Mouse (Mus musculus) hindbrain, embryonic 10.5 days (tissue): Measurements from ENCODE around the gene Pdzrn4. TPM values are rescaled to one million over a fixed set of nuclear protein-coding genes. Genes with fewer than 3 reads are reported as not detected.

Experiments used
- DNase-seq: peaks from one replicate; pipeline ENCODE4 v3.0.0-alpha.2; 2017; ENCODE audit warnings: low spot score
- H3K27ac ChIP-seq: fragments of 300-500 bp; sonication (generic); 2 replicates; pipeline ENCODE4 v1.5.1; 2016; ENCODE audit warnings: mild to moderate bottlenecking, moderate library complexity
- H3K27me3 ChIP-seq: fragments of 300-500 bp; sonication (generic); 2 replicates; pipeline ENCODE4 v1.6.1; 2016; ENCODE audit warnings: mild to moderate bottlenecking; ENCODE audit not compliant: poor library complexity, insufficient read depth, severe bottlenecking
- H3K36me3 ChIP-seq: fragments of 300-500 bp; sonication (generic); 2 replicates; pipeline ENCODE4 v1.6.1; 2016; ENCODE audit warnings: mild to moderate bottlenecking, moderate library complexity
- H3K4me1 ChIP-seq: fragments of 300-500 bp; sonication (generic); replicated peaks from 2 replicates; pipeline ENCODE4 v1.6.1; 2016; ENCODE audit warnings: mild to moderate bottlenecking
- H3K4me3 ChIP-seq: fragments of 300-500 bp; sonication (generic); 2 replicates; pipeline ENCODE4 v1.5.1; 2016; ENCODE audit warnings: mild to moderate bottlenecking, moderate library complexity
- H3K9me3 ChIP-seq: fragments of 300-500 bp; sonication (generic); 2 replicates; pipeline ENCODE4 v1.6.1; 2016; ENCODE audit warnings: mild to moderate bottlenecking, moderate library complexity
- whole genome bisulfite sequencing: fragments of 180-500 bp; shearing (Covaris S2); methylation state at CpG from one replicate; pipeline ENCODE4 v1.1.7; 2016; 5-methylcytosine and 5-hydroxymethylcytosine counted together
- polyA plus RNA-seq: library from polyadenylated mRNA; unstranded; fragments of >200 nt; fragmentation: Nextera tagmentation; extraction: Ambion mirVana; gene quantifications from 2 replicates; pipeline ENCODE4 v1.2.1, GENCODE M21; 2016

Pdzrn4 gene
- polyA plus RNA-seq, 1 experiment from 2014 or later = 14.0 TPM

DNA sequence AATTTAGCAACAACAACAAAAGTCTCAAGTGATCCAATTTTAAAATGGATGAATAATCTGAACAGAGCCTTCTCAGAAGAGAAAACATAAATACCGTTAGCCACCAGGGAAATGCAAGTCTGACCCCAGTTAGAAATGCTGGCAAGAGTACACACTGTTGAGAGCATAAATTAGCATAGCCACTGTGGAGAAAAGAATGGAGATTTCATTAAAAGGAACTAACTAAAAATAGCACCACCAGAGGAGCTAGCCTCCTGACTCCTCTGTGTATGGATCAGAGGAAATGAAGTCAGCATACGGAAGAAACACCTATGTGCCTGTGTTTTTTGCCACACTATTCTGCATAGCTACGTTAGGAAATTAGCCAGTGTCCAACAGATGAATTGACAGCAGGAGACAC is 409.3 kb downstream of the Pdzrn4 start:
- H3K36me3 ChIP-seq = no peaks in the 10 kb centered on the region
- peaks cover 23% of the 10 kb centered on the region for H3K4me1 ChIP-seq
- no peak for DNase-seq
- no peak overlapping the region for H3K4me3 ChIP-seq
- H3K27ac ChIP-seq = no peak overlapping the region
- no peaks in the 10 kb centered on the region for H3K9me3 ChIP-seq
- no peaks in the 10 kb centered on the region for H3K27me3 ChIP-seq
- 66% methylated on average over 3 of the region's 3 CpGs for WGBS

DNA sequence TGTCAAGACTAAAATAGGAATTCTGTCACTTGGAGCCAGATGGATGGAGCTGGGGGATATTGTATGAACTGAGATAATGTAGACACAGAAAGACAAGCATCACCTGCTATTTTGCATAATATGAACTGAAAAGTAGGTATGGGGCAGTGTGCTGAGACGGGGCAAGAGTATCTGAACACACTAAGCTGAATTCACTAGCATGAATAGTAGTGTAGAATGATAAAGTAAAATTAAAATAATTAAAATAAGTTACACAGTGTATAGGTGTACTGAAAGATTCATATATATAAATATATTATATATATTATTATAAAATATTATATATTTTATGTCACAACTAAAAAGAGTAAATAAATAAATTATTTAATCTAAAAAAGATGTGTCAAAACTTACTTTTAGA is 409.7 kb downstream of the Pdzrn4 start:
- Histone ChIP-seq H3K36me3 (no peaks in the 10 kb centered on the region), H3K27me3 (no peaks in the 10 kb centered on the region), H3K9me3 (no peaks in the 10 kb centered on the region), H3K4me3 (no peak overlapping the region), H3K27ac (no peak overlapping the region), H3K4me1 (peaks cover 23% of the 10 kb centered on the region)
- no peak for DNase-seq
- WGBS = 81% methylated on average over 1 of the region's 1 CpGs
